Mouse (Mus musculus): ENCODE measurements at regions not wholly inside any gene's neighbourhood (a gene's known extent, or its start where the extent isn't known, plus 50 kb on each side); places are given as distances from the start of the nearest gene placed in this dataset.
"Not testable (repeated sequence)": the region's sequence is repeated elsewhere in the genome, so short reads cannot be mapped to it uniquely, and the experiment has no call there.

DNA sequence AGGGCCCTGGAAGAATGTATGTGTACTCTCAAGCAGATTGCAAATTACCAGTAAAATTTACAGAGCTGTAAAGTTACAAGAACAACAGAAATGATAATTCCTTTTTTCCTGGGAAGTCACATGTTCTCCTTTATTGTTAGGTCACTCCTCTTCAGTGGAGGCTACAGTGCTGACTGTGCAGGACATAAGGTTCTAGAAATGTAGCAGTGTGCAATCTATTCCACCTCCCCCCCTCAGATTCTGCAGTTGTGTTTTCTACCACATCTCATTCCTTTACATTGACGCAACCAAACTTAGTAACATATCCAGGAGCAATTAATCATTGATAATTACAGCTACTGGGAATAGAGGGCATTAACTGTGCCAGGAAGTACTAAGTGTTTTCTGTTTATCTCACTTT, 385.3 kb upstream of the Tnc start:
- no peak for DNase-seq (ENCODE audit: low spot score in 2 of 2)

DNA sequence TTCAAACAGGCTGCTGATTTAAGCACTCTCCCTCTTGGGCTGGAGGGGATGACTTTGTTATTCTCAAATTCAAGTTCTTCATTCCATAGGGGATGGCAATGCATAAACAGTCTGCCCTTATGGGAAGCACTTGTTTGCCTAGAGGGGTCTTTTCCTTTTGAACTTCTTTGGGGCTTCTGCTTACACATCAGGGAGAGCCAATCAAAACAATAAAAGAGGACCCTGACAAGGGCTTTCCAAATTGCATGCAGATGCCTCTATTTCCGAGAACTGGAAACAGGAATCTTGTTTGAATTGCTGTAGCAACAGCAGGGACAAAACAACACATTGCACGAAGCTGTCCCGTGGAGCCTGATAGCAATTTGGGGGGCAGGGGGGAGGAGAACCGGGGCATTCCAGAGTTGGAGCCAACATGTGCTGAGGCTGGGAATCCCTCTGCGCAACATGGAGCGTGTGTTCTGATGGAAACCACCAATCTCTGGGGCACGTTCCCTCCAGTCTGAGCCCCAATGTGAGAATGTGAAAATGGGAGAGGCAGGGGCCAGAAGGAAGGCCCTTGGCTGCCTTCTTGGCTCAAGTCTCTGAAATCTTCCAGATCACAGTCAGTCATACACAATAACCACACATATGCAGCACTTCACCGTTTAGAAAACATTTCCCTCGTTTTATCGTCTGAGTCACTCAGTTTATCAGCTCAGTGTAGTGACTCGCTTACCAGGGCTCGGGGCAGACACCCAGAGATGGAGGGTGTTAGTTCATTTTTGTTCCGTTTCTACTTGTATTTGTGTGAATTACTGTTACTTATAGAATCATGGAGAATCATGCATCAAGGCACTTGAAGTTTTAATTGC, 391.2 kb upstream of the Tnc start:
- no peak for DNase-seq (ENCODE audit: low spot score in 2 of 2)

DNA sequence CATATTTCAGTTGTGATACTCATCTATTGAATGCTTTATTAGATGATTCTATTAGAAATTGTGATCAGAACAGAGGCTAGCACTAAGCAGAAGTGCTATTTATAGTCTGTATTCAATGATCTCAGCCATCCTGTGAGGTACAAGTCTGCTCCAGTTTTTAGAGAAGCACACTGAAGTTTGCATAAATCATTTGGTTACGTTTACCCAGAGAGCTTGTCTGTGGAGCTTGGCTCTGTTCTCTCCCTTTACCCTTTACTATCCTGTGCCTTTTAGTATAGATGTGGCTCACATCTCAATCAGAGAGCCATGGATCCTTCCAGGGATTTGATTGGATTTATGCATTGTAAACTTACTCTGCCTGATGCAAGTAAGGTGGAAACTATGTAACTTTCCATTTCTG, 404.6 kb upstream of the Tnc start:
- no peak for DNase-seq (ENCODE audit: low spot score in 2 of 2)

DNA sequence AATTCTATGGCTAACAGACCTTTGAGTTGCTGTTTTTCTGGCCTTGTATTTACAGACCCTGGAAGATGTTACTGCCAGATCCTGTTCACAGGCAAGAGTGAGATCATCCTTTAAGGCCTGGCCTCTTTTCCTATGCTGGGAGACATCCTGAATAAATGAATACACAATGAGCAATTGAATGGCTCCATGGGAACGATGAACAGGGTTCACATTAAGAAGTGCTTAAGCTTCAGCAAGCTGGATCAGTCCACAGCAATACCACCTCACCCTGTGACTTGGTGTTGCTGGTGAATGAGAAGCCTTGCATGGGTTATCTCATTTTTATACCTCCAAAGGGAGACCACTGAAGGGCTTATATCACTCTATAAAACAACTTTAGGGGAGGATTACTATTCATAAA, 405.1 kb upstream of the Tnc start:
- DNase-seq (ENCODE audit: low spot score in 2 of 2), result no peak

DNA sequence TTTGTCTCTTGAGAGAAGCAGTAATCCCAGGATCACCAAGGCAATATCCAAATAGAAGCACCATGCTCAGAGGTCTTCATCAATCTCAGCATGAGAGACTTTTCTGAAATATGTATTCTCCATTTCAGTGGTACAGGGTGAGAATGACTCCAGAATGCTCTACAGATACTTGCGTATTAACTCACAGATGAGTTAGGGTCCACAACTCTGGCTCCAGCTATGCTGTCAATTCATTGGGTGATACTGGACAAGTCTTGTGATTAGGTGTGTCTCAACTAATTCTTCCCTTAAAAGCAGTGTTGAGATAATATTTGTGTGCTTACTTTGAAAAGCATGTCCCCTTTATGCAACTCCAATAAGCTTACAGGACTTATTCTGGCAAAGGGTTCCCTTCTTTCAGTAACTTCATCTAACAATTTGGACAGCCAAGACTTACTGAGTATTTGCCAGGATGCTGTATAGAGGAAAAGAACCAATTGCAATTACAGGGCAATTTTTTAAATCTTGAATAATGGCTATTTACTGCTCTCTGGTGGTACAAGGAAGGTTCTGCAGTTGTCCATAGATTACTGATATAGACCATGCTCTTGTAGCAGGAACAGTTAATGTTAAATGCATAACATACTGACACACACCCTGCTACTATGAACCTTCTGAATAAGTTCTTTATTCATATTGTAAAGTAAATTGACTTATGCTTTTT, 445.6 kb upstream of the Tnc start:
- no peak for DNase-seq (ENCODE audit: low spot score in 2 of 2)

DNA sequence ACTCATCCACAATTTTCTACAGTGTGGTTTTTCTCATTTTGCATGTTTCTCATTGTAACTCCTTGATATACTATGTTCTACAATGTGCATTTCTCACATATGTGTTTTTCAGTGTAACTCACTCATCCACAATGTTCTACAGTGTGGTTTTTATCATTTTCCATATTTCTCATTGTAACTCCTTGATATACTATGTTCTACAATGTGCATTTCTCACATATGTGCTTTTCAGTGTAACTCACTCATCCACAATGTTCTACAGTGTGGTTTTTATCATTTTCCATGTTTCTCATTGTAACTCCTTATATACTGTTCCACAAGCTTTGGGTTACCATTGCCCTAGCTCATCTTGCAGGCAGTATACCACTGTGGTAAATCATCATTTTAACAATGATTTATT, 450.9 kb upstream of the Tnc start:
- DNase-seq (ENCODE audit: low spot score in 2 of 2), result not testable (repeated sequence)

GRCm38 (mm10) chr4:64500635-64501395, 454.0 kb upstream of the Tnc start:
- DNase-seq (ENCODE audit: low spot score in 2 of 2), result no peak

- no peak for DNase-seq (ENCODE audit: low spot score in 2 of 2)
Observed at GRCm38 (mm10) chr4:64521883-64522282, 475.1 kb upstream of the Tnc start.

GRCm38 (mm10) chr4:64527724-64528332, 481.0 kb upstream of the Tnc start:
- no peak for DNase-seq (ENCODE audit: low spot score in 2 of 2)

DNA sequence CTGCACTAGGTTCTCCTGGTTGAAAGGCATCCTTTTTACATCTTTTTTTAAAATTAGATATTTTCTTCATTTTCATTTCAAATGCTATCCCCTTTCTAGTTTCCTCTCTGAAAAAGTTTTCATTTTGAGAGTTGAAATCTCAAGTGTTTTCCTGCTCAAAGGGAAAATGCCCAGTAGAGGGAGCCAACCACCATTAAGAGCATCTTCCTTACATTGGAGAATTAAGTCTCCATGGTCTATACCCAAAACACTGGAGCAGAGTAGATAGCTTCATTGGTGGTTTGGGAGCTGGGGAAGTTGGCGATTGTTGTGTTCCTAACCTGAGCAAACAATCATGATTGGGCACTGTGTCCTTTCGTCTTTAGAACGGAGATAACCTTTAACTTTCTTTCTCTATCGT, 483.8 kb upstream of the Tnc start:
- peak in 1 of 2 experiments; percentile 29 for DNase-seq (ENCODE audit: low spot score in 2 of 2)

- DNase-seq (ENCODE audit: low spot score in 2 of 2), result peak in 1 of 2 experiments; percentile 8
Observed at GRCm38 (mm10) chr4:64533019-64533418, 486.2 kb upstream of the Tnc start.

GRCm38 (mm10) chr4:64535554-64536253, 488.9 kb upstream of the Tnc start:
- DNase-seq (ENCODE audit: low spot score in 2 of 2), result no peak

DNA sequence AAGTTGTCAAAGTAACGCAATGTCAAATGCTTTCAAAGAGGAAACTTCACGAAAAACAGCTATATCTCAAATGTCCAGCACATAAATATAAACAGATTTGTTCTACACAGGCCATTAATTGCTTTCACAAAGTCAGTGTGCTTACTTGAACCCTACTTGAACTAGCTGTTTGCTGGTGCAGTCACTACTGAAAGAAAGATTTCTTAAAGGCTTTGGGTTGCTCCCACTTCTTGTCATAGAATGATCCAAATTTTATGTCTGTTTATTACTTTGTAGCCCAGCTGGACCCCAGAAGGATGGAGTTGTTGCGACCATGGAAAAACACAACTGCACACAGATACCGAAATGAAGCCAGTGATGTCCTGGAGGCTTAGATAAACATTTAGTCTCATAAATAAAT, 491.2 kb upstream of the Tnc start:
- DNase-seq (ENCODE audit: low spot score in 2 of 2), result no peak

DNA sequence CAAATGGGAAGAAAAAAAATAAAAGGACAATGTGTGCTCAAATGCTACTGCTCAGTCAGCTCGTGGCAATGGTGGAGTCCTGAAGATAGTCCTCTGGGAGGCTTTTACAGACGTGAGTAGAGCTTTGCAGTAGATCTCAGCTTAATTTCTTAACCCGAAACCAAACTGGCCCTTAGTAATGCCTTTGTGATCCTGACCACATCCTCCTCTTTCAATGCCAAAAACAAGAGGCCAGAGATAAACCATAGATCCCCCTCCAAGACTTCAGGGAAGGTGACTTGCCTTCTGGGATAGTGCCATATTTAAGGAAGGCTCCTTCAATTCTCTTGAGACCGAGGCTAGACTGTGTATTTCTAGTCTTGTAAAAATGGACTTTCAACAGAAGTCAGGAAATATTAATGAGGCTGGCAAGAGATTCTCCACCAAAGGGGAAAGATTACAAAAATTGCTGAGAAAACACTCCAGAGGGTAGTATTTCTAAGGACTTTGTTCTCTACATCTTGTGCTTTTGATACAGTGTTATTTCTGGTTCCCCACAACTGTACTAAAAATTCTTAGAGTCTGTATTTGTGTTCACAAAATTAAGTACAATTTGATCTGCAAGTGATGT, 497.9 kb upstream of the Tnc start:
- no peak for DNase-seq (ENCODE audit: low spot score in 2 of 2)

GRCm38 (mm10) chr4:64546386-64546785, 499.6 kb upstream of the Tnc start:
- DNase-seq (ENCODE audit: low spot score in 2 of 2), result no peak

- no peak for DNase-seq (ENCODE audit: low spot score in 2 of 2)
Observed at GRCm38 (mm10) chr4:64562511-64562910, 515.7 kb upstream of the Tnc start.

DNA sequence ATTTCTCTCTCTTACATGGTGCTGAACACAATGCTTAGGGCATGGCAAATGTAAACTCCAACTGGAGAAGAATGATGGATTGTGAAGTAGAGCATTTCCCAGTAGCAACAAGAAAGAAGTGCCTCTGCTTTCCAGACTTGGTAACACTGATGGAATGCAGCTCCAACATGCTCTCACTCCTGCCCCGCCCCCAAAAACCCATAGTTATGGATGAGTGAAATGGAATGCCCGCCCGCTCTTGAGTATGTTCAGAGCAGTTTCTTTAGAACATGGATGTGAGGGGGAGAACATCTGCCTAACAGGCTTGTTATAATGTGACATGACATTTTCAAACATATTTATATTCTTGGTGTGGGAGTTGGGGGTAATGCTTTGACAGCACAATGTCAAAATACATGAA, 517.2 kb upstream of the Tnc start:
- no peak for DNase-seq (ENCODE audit: low spot score in 2 of 2)

DNA sequence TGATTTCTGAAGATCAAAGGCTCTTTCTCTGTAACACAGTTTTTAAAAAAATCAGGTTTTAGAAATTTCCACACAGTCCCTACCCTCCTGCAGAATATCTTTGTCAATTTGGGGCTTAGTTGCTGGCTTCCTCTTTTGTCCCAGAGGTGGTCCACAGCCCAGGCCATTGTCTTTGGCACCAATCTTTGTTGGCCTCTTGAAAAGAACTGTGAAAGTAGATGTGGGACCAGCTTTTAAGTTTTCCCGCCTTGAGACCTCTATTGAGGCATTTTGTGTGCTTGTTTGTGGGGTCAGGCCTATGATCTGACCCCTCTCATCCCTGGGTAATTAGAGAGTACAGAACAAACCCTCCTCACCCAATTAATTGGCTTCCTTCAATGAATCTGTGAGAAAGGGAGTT, 523.9 kb upstream of the Tnc start:
- DNase-seq (ENCODE audit: low spot score in 2 of 2), result no peak

- DNase-seq (ENCODE audit: low spot score in 2 of 2), result no peak
Observed at GRCm38 (mm10) chr4:64575901-64576300, 529.1 kb upstream of the Tnc start.

- no peak for DNase-seq (ENCODE audit: low spot score in 2 of 2)
Observed at GRCm38 (mm10) chr4:64595014-64595599, 528.9 kb upstream of the Pappa start.

DNA sequence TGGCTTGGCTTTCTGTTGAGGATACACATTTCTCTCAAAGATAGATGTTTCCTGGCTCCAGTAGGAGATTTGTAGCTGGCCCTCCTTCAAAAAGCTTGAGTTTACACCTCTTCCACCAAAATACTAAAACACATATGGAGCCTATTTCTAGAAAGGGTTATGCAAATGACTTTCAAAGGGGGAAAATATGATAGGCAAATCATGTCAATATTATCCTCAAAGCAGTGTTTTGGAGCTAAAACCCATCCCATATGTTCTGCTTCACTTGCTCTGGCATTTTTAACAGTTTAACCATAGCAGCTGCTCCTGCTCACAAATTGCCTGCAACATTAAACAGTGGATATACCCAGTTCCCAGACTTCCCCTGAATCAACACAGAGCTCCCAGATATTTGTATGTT, 525.5 kb upstream of the Pappa start:
- peak; percentile 24 to 33 for DNase-seq (ENCODE audit: low spot score in 2 of 2)

All from left cerebral cortex, adult 9 months (tissue).